Mouse (Mus musculus) intestine, embryonic 15.5 days (tissue): ENCODE data around the gene Psmg1. TPM values are rescaled to one million over a fixed set of nuclear protein-coding genes. Genes with fewer than 3 reads are reported as not detected.
"Not testable (repeated sequence)": the region's sequence is repeated elsewhere in the genome, so short reads cannot be mapped to it uniquely, and the experiment has no call there.

Experiments used
- ATAC-seq: fragments of 200-750 bp; cut with Nextera tagmentation; 2 replicates; pipeline ENCODE4 v1.8.0; 2017; ENCODE audit warnings: moderate TSS enrichment, moderate library complexity
- H3K27ac ChIP-seq: fragments of 300-500 bp; sonication (generic); 2 replicates; pipeline ENCODE4 v1.5.1; 2015; ENCODE audit warnings: mild to moderate bottlenecking, inconsistent platforms
- H3K27me3 ChIP-seq: fragments of 300-500 bp; sonication (generic); replicated peaks from 2 replicates; pipeline ENCODE4 v1.6.1; 2015; ENCODE audit warnings: inconsistent platforms
- H3K36me3 ChIP-seq: fragments of 300-500 bp; sonication (generic); 2 replicates; pipeline ENCODE4 v1.6.1; 2015; ENCODE audit warnings: inconsistent platforms
- H3K4me1 ChIP-seq: fragments of 300-500 bp; sonication (generic); replicated peaks from 2 replicates; pipeline ENCODE4 v1.6.1; 2015; ENCODE audit warnings: inconsistent platforms
- H3K4me2 ChIP-seq: fragments of 300-500 bp; sonication (generic); replicated peaks from 2 replicates; pipeline ENCODE4 v1.6.1; 2015; ENCODE audit warnings: mild to moderate bottlenecking, inconsistent platforms
- H3K4me3 ChIP-seq: fragments of 300-500 bp; sonication (generic); replicated peaks from 2 replicates; pipeline ENCODE4 v1.5.1; 2015; ENCODE audit warnings: inconsistent platforms
- H3K9ac ChIP-seq: fragments of 300-500 bp; sonication (generic); 2 replicates; pipeline ENCODE4 v1.6.1; 2015; ENCODE audit warnings: inconsistent platforms
- H3K9me3 ChIP-seq: fragments of 300-500 bp; sonication (generic); 2 replicates; pipeline ENCODE4 v1.6.1; 2016; ENCODE audit warnings: inconsistent platforms
- WGBS: fragments of 180-500 bp; shearing (Covaris S2); methylation state at CpG from one replicate; pipeline ENCODE4 v1.1.7; 2015; 5-methylcytosine and 5-hydroxymethylcytosine counted together
- polyA plus RNA-seq: library from polyadenylated mRNA; unstranded; fragments of >200 nt; fragmentation: Nextera tagmentation; extraction: Ambion mirVana; gene quantifications from 2 replicates; pipeline ENCODE4 v1.2.1, GENCODE M21; 2015

Gene Psmg1
- 90.2 and 94.8 TPM in 2 replicates for polyA plus RNA-seq

DNA sequence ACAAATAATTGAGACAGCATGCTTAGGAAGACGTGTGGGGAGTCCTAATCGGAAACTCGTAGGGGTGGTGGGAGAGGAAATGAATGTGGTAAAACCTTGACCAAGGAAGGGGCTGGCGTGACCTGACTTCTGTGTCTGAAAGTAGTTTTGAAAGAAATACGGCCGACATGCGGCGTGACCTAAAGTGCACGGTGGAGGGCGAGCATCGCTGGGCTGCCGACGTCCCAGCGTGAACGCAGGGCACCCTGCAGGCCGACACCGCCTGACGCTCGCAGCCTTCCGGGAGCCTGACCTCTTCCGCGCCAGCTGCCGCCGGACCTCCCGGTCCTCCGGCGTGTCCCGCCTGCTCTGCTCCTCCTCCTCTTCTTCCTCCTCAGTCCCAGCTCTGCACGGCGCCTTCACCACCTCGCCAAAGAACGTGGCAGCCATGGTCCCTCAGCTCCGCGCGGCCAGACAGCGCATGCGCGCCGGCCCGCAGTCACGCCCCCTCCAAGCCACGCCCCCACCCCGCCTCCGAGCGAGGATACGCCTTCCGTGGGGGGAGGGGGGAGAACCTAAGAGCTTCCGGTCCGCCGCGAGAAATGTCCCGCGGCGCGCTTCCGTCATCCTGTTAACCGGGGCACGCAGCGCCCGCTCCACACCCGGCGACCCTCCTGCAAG is at the start of gene Psmg1:
TSS of gene Psmg1 (minus strand) at position 499 of the 660 bp plus-strand sequence.
- Histone ChIP-seq H3K4me1 (peaks cover 6% of the 10 kb centered on the region; the same call in 1 of the 2 replicates), H3K4me3 (peak within 1 kb of the TSS; percentile 69), H3K36me3 (no peaks in the 10 kb centered on the region), H3K9me3 (no peaks in the 10 kb centered on the region), H3K9ac (peak within 1 kb of the TSS; percentile 86), H3K27ac (peak within 1 kb of the TSS; percentile 74), H3K4me2 (peak within 1 kb of the TSS; percentile 65), H3K27me3 (no peaks in the 10 kb centered on the region)
- under 1% methylated on average over 62 of the region's 62 CpGs for WGBS
- peak; percentile 96 for ATAC-seq

DNA sequence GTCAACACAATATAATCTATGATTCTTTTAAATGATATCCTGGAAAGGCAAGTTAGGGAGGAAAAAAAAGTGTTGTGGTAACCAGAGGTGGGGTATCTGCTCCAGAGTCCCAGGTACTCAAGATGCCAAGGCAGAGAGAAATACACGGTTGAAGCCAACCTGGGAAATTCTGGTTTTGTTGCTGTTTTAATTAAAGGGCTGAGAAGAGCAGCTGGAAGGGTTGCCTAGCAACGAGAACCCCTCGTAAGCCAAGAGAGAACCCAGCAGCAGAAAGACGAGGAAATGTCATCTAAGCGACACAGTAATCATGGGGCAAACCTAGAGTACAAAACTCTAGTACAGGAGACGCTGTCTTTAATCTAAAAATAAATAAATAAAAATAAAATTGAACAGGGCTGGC is 48.8 kb upstream of the Psmg1 start:
- H3K4me2 ChIP-seq, result no peak overlapping the region
- no peak for ATAC-seq
- peaks cover 47% of the 10 kb centered on the region for H3K36me3 ChIP-seq
- H3K9me3 ChIP-seq, result no peaks in the 10 kb centered on the region
- no peak overlapping the region for H3K9ac ChIP-seq
- no peak overlapping the region for H3K27ac ChIP-seq
- no peak overlapping the region for H3K4me3 ChIP-seq
- no peaks in the 10 kb centered on the region for H3K27me3 ChIP-seq
- WGBS, result 68% methylated on average over 6 of the region's 6 CpGs
- H3K4me1 ChIP-seq, result no peaks in the 10 kb centered on the region

DNA sequence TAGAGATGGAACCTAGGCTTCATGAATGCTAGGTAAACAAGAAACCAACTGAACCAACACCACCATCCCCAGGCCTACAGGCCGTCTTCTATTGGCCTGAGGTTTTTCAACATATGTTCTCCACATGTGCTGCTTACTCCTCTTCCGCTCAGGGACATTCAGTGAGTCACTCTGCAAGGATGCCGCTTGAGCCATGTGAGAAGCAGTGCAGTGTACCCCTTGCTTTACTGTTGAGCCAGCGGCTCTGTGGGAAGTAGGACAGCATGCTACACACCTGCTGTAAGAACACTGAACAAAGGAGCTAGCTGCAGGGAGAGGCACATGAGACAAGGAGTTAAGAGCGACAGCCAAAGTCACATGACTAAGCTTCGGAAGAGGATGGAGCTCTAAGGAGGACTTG is 43.7 kb upstream of the Psmg1 start:
- H3K27ac ChIP-seq, result no peak overlapping the region
- peaks cover 58% of the 10 kb centered on the region for H3K36me3 ChIP-seq

DNA sequence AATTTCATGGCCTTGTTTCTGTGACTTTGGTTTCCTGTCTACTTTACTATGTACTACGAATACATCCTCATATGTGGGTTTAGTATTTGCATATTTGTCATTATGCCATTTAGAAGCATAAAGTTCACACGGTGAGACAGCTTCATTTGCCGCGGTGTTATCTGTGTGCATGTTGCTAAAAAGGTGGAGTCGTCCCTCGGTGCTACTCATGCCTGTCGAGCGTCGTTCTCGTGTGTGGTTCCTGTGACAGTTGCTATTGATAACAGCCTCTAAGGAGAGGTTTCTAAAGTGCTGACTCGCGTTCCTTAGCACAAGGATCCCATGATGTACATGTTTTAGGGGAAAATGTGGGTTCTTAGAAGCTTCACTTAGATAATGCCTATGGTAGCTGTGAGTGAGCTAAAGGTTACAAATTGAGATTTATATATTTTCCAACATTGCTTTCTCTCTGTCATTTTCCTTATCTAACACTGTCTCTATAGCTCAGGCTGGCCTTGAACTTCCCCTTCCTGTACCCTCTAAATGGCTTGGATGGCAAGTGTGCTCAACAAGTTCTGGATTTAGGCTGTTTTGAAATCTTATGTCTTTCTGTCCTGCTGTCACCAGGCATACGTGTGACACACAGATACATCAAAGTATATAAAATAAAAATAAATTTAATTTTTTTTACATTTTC is 41.7 kb upstream of the Psmg1 start:
- Histone ChIP-seq H3K9me3 (no peaks in the 10 kb centered on the region), H3K4me2 (no peak overlapping the region), H3K36me3 (peaks cover 54% of the 10 kb centered on the region), H3K27ac (no peak overlapping the region), H3K27me3 (no peaks in the 10 kb centered on the region), H3K9ac (no peak overlapping the region), H3K4me1 (no peaks in the 10 kb centered on the region), H3K4me3 (no peak overlapping the region)
- WGBS, result 91% methylated on average over 13 of the region's 13 CpGs
- no peak for ATAC-seq

More for the DNA sequence above, 43.7 kb upstream of the Psmg1 start:
- Histone ChIP-seq H3K4me2 (no peak overlapping the region), H3K4me1 (no peaks in the 10 kb centered on the region), H3K9me3 (no peaks in the 10 kb centered on the region), H3K4me3 (no peak overlapping the region), H3K9ac (no peak overlapping the region), H3K27me3 (no peaks in the 10 kb centered on the region)
- ATAC-seq, result no peak
- 90% methylated on average over 6 of the region's 6 CpGs for WGBS

DNA sequence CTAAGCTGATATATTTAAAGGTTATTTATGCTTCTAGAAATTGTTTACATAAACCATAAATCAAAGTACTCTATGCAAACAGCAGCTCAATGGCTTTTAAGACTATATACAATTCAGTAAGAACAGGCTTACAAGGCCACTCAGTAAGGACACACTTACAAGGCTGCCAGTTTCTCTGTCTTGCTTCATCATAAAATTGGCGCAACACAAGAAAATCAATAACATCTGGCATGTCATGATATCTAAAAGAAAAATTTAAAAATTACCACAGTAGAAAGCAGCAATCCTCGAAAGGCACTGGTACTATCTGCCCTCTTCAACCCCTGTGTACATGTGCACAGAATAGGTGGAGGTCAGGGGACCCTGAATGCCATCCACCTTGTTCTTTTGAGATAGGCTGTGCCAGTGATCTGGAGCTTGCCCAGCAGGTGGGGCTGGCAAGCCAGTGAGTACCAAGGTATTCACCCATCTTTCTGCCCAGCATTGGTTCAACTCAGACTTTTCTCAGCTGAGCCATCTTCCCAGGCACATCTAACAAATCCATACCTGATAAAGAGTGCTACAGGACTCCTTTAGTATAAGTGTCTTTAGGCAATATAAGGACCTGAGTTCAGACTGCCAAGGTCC is 39.8 kb upstream of the Psmg1 start:
- Histone ChIP-seq H3K27ac (no peak overlapping the region), H3K4me3 (no peak overlapping the region), H3K4me2 (no peak overlapping the region), H3K36me3 (peaks cover 56% of the 10 kb centered on the region), H3K9ac (no peak overlapping the region), H3K9me3 (no peaks in the 10 kb centered on the region), H3K4me1 (no peaks in the 10 kb centered on the region), H3K27me3 (no peaks in the 10 kb centered on the region)
- no peak for ATAC-seq
- WGBS, result 87% methylated on average over 2 of the region's 2 CpGs

DNA sequence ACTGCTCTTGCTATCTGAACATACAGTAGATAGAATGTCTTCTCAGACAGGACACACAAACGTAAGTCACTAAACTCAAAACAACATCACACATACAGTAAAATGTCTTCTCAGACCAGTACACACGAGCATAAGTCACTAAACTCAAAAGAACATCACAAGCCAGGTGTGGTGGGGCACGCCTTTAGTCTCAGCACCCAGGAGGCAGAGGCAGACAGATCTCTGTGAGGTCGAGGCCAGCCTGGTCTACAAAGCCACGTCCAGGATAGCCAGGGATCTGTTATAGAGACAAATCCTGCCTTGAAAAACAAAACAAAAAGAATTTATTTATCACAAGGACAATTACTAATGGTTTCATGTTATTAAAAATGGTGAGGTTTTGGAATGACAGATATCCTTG is 35.5 kb upstream of the Psmg1 start:
- Histone ChIP-seq H3K27ac (no peak overlapping the region), H3K9me3 (no peaks in the 10 kb centered on the region), H3K4me3 (no peak overlapping the region), H3K36me3 (peaks cover 46% of the 10 kb centered on the region), H3K4me1 (no peaks in the 10 kb centered on the region), H3K9ac (no peak overlapping the region), H3K4me2 (no peak overlapping the region), H3K27me3 (no peaks in the 10 kb centered on the region)
- ATAC-seq, result no peak
- 90% methylated on average over 5 of the region's 5 CpGs for WGBS

DNA sequence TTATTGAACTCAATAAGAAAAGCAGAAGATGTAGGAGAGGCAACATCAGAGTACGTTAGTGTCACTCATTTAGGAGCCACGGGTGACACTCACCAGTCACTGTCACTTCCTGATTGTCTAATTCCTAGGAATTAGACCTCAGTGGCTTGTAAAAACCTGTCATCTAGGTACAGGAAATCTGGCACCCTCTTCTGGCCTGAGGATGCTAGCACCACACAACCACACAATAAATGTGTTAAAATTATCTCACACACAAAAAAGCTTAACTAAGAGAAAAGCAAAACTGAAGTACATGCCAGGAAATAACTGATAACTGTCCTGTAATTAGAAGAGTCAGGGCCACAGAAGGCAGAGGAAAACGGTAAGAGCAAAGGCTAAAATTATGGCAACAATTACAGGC is 34.5 kb upstream of the Psmg1 start:
- 81% methylated on average over 3 of the region's 3 CpGs for WGBS
- H3K4me3 ChIP-seq, result no peak overlapping the region
- no peak for ATAC-seq
- peaks cover 46% of the 10 kb centered on the region for H3K36me3 ChIP-seq
- H3K4me2 ChIP-seq, result no peak overlapping the region
- no peak overlapping the region for H3K27ac ChIP-seq
- no peaks in the 10 kb centered on the region for H3K4me1 ChIP-seq
- no peaks in the 10 kb centered on the region for H3K27me3 ChIP-seq
- H3K9me3 ChIP-seq, result no peaks in the 10 kb centered on the region
- H3K9ac ChIP-seq, result no peak overlapping the region

DNA sequence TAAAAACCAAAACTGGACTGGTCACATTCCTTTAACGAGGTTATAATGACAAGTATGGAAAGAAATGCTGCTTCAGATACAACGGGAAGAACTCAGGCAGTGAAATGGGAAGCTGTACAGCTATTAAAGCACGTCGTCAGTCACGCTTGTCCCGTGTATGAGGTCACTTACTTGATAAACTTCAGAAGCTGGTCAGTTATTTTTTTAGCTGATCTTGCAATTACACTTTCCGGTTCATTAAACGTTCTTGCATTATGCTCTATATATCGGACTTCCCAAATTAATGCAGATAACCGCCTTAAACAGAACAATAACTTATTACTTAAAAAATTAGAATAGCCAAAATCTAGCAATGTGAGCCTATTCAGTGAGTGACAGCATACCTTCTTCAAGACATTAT is 30.3 kb upstream of the Psmg1 start:
- H3K36me3 ChIP-seq, result peaks cover 39% of the 10 kb centered on the region
- no peaks in the 10 kb centered on the region for H3K9me3 ChIP-seq
- no peaks in the 10 kb centered on the region for H3K27me3 ChIP-seq
- H3K9ac ChIP-seq, result no peak overlapping the region
- H3K4me3 ChIP-seq, result no peak overlapping the region
- no peak overlapping the region for H3K27ac ChIP-seq
- WGBS, result 91% methylated on average over 10 of the region's 10 CpGs
- ATAC-seq, result no peak
- H3K4me1 ChIP-seq, result no peaks in the 10 kb centered on the region
- no peak overlapping the region for H3K4me2 ChIP-seq

DNA sequence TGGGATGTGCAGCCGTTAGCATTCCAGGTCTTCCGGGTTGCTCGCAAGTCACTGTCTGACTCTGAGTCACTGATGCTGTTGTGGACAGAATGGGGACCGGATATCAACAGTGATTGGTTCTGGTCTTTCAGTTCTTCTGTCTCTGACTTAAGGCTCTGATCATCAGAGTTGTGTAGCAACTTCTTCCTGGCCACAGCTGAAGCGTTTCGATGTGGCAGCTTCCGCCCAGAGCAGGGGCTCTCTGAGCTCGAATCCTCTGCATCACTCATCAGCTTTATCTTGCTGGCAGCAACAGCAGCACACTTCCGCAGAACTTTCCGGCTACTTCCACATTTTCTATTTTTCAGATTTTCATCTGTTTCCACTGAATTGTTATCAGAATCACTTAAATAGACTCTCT is 18.4 kb upstream of the Psmg1 start:
- H3K27ac ChIP-seq, H3K36me3 ChIP-seq, H3K4me1 ChIP-seq, H3K9ac ChIP-seq, H3K9me3 ChIP-seq, H3K4me2 ChIP-seq, H3K27me3 ChIP-seq, ATAC-seq, H3K4me3 ChIP-seq: not testable (repeated sequence)
- no CpG with 5 or more reads among the region's 10 CpGs for WGBS

DNA sequence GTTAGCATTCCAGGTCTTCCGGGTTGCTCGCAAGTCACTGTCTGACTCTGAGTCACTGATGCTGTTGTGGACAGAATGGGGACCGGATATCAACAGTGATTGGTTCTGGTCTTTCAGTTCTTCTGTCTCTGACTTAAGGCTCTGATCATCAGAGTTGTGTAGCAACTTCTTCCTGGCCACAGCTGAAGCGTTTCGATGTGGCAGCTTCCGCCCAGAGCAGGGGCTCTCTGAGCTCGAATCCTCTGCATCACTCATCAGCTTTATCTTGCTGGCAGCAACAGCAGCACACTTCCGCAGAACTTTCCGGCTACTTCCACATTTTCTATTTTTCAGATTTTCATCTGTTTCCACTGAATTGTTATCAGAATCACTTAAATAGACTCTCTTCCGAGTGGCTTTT is 13.5 kb upstream of the Psmg1 start:
- H3K4me1 ChIP-seq, H3K9me3 ChIP-seq, H3K4me3 ChIP-seq, ATAC-seq, H3K9ac ChIP-seq, H3K27me3 ChIP-seq, H3K4me2 ChIP-seq, H3K27ac ChIP-seq: not testable (repeated sequence)
- peaks cover 26% of the 10 kb centered on the region for H3K36me3 ChIP-seq
- WGBS, result no CpG with 5 or more reads among the region's 10 CpGs

DNA sequence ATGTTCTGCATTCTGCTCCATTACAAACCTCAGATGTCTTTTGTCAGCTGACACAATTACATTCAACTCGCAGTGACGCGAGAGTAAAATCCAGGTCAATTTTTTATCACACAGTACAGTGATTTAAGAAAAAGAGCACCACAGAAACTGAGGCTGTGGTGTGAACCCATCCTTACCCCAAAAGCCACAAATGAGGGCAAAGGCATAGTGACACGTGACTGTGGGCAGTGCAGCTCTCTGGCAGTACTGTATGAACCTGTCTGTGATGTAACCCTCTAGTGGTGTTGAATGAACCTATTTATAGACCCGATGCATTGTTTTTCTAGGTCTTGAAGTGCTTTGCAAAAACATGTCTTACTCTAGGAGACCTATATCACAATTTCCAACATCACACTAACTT is 8.5 kb upstream of the Psmg1 start:
- Histone ChIP-seq H3K27me3 (no peaks in the 10 kb centered on the region), H3K4me3 (no peak overlapping the region), H3K9me3 (no peaks in the 10 kb centered on the region), H3K4me1 (no peaks in the 10 kb centered on the region), H3K27ac (no peak overlapping the region), H3K4me2 (no peak overlapping the region), H3K36me3 (peaks cover 27% of the 10 kb centered on the region), H3K9ac (no peak overlapping the region)
- 83% methylated on average over 5 of the region's 5 CpGs for WGBS
- no peak for ATAC-seq

DNA sequence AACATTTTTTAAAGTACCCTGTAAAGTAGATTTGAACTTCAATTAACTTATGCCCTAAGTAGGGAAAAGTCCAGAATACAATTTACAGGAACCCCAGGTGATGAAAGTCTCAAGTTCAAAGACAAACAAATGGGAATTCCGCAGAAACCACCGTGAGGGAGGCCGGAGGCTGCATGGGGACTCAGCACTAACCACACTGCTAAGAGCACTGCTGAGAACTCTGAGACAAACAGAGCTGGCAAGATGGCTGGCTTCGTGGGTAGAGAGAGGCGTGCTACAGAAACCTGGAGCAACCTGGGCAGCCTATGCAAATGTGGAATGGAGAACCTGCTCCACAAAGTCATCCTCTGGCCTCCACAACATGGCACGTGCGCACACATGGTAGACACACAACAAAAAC is 5.4 kb upstream of the Psmg1 start:
- Histone ChIP-seq H3K4me3 (no peak overlapping the region), H3K27ac (no peak overlapping the region), H3K27me3 (no peaks in the 10 kb centered on the region), H3K36me3 (peaks cover 15% of the 10 kb centered on the region), H3K9ac (no peak overlapping the region), H3K4me2 (no peak overlapping the region), H3K4me1 (0 out of 2 replicates have a peak, but pooled peaks cover 2% of the 10 kb centered on the region), H3K9me3 (no peaks in the 10 kb centered on the region)
- WGBS, result 83% methylated on average over 7 of the region's 7 CpGs
- ATAC-seq, result no peak
